Mouse (Mus musculus) T-cell, adult 2 months (primary cell): ENCODE measurements around the gene Ddx54.
A peak's percentile ranks its signal among the peaks of the same experiment; 100 is the strongest.

Experiments used
- DNase-seq: peaks from one replicate; pipeline ENCODE4 v3.0.0; 2022; ENCODE audit warnings: low spot score

The Ddx54 gene

DNA sequence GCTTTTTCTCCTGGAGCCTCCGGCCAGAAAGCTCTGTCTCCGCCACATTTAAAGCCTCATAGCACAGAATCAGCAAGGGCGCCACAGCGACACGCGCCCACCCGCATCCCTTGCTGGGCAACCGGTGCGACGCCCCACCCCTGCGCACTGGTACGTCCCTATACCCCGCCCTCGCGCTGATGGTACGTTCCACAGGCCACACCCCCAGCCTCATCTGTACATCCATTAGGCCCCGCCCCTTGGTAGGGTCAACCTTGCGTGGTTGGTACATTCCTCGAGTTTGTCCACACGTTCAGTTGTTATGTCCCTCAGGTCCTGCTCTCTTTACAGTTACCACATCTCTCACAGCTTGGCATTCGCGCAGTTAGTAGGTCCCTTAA is at the start of gene Ddx54, which contains the start of gene Rita1:
TSS of gene Ddx54 (plus strand) at position 298 of the 380 bp plus-strand sequence.
TSS of gene Rita1 (minus strand) at position 148 of the 380 bp plus-strand sequence.
- peak; percentile 94 for DNase-seq

DNA sequence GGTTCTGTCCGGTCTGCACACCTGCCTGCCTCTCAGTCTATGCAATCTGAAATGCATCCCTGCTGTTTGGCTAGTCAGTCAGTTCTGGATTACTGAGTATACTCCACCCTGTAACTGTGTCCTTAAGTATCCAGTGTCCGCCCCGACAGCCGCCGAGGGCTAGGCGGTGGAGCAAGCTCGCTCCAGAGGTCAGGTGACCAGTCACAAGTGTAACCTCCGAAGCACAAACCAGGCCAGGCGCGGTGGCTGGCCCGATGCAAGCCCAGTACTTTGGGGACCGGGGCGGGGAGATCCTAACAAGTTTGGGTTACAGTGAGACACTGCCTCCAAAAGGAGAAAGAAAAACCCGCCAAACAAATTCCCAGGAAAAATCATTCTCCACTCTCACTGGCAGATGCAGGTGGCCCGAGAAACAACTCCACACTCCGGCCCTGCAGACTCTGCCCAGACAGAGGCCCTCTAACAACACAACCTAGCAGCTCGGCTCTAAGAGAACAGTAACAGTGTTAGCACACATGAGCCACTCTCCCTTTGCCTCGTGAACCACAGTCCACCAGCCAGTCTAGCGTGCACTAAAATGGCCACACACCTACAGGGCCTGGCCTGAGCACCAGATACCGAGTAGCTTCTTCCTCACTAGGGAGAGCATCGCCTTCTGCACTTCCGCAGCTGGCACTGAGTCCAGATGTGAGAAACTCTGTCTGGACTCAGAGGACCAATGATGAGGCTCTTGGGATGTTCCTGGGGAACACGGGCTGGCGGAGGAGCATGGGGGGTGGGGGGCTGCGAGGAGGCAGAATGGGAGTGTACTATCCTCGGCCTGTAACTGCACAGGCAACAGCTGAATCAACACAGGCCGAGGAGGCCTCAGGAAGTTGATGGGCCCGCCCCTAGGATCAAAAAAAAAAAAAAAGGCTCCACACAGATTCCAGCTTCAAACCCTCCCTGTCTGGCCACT is 49.3 kb upstream of the Ddx54 start:
- DNase-seq = no peak

- peak; percentile 20 for DNase-seq
These were observed 48.6 kb upstream of the Ddx54 start for GRCm38 (mm10) chr5:120563914-120564311.

- no peak for DNase-seq
These were observed 47.2 kb upstream of the Ddx54 start for GRCm38 (mm10) chr5:120565171-120565905.

DNA sequence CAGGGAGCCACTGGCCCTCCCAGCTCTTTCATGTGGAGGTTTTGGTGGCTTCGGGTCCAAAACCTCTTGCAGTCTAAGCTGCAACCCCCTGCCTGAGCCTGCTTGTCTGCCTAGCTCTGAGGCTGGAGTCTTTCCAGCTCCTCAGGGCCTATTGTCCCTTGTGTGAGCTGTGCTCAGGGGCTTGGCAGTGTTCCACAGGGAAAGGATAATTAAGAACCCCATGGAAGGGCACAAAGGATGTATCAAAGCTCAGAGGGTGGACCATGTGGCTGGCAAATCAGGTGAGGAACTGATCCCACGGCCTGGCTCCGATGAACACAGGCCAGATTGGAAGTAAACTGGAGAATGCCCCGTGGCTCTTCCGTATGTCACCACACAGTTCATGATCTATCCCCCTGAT is 46.4 kb upstream of the Ddx54 start:
- DNase-seq = no peak

DNA sequence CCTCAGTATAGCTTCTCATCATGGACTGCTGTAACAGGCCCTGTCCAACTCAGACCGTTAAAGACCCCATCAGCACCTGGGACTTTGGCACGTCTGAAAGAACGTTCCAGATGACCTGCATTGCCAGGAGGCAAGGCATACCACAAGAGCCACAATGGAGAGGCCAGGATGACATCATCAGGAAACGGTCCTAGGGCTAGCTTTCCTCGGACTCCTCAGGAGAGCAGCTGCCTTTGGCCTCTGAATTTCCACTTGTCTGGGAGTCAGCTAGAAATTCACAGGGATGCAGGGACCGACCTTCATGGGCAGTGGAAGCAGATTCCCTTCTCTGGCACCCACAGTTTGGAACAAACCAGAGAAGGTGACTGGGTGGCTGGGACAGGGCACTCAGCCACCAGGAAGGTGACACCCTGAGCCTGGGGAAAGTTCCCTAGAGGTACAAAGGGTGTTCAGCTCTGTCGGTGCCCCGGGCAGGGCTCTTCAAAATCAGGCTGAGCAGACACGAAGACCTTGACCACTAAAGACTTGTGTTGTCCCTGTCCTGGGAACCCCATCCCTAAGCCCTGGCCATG is 45.8 kb upstream of the Ddx54 start:
- DNase-seq = no peak

DNA sequence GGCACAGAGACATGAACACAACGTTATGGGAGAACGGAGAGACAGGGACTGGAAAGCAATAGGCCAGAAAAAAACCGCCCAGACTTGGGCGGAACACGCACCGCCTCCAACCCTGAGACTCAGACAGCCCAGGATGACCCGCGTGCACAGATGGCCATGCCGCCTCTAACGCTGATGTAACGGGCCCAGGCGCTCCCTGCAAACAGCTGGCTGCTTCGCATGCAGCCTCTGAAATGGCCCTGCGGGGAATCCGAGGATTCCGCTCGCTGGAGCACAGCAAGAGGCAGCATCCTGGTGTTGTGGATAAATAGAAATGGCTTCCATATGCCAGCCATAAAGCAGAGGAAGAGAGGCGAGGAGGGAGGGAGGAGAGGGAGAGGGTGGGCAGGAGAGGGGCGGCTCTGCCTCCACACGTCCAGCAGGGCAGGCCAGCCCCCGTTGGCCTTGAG is 45.3 kb upstream of the Ddx54 start:
- DNase-seq = no peak

GRCm38 (mm10) chr5:120567761-120568211 is 44.8 kb upstream of the Ddx54 start:
- DNase-seq = no peak

DNA sequence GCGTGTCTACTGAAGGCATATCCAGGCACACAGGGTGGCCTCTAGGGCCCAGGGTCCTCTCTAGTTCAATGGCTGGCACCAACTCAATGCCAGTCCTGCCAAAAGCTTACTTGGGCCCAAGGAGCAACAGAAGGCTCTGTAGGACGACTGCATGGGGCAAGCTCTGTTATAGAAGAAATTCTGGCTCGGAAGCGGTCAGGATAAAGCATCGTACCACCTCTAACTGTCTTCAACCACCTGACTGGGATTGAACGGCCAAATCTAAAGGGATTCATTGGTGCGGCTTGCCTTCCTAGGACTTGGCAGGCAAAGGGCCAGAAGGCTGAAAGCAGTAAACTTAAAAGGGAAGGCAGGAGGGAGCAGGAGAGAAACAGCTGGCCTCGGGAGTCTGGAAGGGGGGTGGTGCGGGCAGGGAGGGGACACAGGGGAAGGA is 44.2 kb upstream of the Ddx54 start:
- DNase-seq = no peak

- DNase-seq = no peak
These were observed 43.6 kb upstream of the Ddx54 start for GRCm38 (mm10) chr5:120568964-120569363.

DNA sequence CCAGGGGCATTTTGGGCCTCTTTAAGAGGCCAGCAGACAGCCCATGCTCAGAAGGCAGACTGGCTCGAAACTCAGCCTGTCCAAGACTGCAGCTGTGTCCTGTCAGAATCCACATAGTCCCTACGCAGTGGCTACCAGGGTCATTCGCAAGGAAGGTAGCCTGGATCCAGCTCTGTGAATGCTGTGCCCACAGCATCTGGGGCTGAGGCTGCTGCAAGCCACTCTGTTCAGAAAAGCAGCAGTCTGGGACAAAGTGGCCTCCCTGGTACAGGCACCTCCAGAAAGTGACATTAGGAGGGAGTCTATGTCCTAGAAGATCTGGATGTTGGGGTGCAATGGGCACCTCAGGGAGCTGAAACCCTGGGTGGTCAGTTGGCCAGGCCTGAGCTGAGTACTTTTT is 42.7 kb upstream of the Ddx54 start:
- DNase-seq = no peak

GRCm38 (mm10) chr5:120570289-120570897 is 42.1 kb upstream of the Ddx54 start:
- no peak for DNase-seq

DNA sequence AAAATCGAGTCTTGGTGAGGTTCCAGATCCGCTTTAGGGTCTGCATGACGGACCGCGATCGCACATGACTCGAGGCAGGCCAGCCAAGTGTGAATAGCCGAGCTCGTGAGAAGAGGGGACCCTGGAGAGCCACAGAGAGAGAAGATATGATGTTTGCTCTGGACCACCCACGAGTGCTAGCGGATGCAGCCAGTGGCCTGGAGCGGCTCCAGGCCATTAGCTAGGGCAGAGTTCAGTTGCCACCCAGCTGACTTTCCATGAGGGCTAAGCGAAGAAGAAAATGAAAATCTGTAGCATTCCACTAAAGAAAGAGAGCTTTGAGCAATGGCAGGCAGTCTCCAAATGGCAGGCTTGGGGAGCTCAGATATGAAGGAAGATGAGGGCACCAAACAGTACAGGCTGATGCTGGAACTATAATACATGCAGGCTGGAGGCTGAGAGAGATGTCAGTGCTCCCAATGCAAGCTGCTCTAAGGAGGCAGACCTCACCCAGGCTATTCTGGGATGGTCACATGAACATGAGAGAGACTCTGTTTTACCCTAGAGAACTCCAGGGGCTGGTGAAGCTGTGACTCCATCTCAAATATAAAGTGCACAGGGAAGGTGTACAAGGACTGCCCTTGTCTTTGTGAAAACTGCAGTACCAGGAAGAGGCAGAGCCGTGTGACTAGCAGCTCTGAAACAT is 41.3 kb upstream of the Ddx54 start:
- no peak for DNase-seq

- DNase-seq = no peak
These were observed 38.0 kb upstream of the Ddx54 start for GRCm38 (mm10) chr5:120574469-120575063.

GRCm38 (mm10) chr5:120576781-120577301 is 35.7 kb upstream of the Ddx54 start:
- DNase-seq = peak; percentile 39

DNA sequence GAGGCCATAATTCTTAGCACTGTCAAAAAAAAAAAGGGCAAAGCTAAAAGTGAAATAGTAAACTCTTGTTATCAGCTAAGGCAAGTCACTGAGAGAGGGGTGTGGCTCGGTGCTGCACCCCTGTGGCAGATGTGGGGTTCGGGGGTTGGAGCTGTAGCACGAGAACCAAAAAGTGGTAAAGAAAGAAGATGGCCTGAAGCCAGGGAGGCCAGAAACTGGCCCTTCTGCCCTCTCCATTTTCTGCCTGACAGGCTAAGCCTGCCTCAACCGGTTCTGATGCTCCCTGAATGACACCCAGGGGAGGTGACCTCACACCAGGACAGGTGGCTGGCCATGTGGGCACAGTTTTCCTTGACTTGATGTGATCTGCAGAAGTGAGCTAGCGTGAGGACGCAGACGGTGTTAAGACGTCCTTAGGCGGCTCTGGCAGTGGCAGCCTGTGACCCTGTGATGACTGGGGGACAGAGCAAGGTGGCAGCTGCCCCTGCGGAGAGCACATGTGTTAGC is 34.6 kb upstream of the Ddx54 start:
- peak; percentile 54 for DNase-seq

DNA sequence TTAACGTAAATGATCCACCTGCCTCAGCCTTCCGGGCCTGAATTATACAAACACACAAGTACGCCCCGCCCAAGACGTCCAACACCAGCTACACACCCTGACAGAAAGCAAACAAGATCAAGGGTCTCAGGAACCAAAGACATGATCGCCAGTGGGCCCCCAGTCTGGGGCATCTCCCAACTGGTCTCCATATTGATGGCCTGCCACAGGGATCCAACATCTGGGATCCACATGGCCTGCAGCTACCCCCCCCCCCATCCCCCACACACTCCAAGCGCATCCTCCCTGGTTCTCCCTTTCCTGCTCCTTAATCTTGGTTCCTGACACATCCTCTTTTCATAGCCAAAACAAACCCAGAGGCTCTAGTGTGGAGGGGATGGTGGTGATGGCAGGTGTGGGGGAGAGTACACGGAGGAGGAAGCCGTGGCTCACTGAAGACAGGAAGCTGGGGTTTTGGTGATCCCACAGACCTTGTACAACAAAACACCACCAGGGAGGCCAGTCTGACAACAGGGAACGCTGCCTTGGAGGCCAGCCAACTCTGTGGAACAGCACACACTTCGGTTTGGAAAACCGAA is 33.9 kb upstream of the Ddx54 start:
- peak; percentile 84 for DNase-seq

DNA sequence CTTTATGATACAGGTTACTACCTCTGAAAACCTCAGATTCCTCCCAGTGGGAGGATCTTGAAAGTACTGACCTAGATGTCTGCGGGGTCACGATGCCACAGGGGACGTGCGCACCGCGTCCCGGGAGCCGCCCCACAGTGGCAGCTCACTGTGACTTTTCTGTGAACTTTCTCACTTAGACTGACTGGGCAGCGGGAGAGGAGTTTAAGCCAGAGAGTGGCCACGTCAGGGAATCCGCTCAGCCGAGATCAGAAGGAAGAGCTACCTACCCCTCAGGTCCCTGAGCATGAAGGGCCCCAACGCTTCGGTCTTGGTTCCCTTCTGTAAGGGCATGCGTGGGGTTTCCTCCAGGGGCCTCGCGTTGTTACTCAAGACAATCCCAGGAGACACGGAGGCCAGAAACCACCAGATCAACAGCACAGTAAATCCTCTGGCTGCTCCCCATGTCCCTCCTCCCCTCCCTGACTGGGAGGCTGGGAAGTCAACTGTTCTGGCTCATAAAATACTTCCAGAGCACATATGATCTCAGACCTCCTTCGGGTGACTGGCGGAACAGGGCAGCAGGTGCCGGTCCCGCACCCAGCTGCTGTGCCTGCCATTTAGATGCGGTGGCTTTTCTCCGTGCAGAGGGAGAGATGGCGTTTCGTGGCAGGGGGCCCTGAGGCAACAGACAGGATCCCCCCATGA is 33.2 kb upstream of the Ddx54 start:
- peak; percentile 52 for DNase-seq

- no peak for DNase-seq
These were observed 32.5 kb upstream of the Ddx54 start for GRCm38 (mm10) chr5:120579898-120580626.
